Mouse (Mus musculus) heart, postnatal 0 days (tissue): Measurements from ENCODE around the gene Ddx18. TPM values are rescaled to one million over a fixed set of nuclear protein-coding genes. Genes with fewer than 3 reads are reported as not detected.

Experiments used
- ATAC-seq: fragments of 200-750 bp; cut with Nextera tagmentation; 2 replicates; pipeline ENCODE4 v1.8.0; 2017; ENCODE audit warnings: low read depth, moderate number of reproducible peaks, moderate library complexity; ENCODE audit not compliant: insufficient read depth
- DNase-seq: peaks from one replicate; pipeline ENCODE4 v3.0.0-alpha.2; 2016; ENCODE audit warnings: low spot score
- H3K27ac ChIP-seq: fragments of 300-500 bp; sonication (generic); 2 replicates; pipeline ENCODE4 v1.5.1; 2014; ENCODE audit warnings: low read depth, mild to moderate bottlenecking
- H3K27me3 ChIP-seq: fragments of 300-500 bp; sonication (generic); 2 replicates; pipeline ENCODE4 v1.6.1; 2014; ENCODE audit warnings: low read length, mixed read lengths; ENCODE audit not compliant: control insufficient read depth, insufficient read depth
- H3K36me3 ChIP-seq: fragments of 300-500 bp; sonication (generic); replicated peaks from 2 replicates; pipeline ENCODE4 v1.6.1; 2014; ENCODE audit warnings: low read length, mixed read lengths; ENCODE audit not compliant: control insufficient read depth, insufficient read depth
- H3K4me1 ChIP-seq: fragments of 300-500 bp; sonication (generic); 2 replicates; pipeline ENCODE4 v1.6.1; 2014; ENCODE audit warnings: antibody characterized with exemption; ENCODE audit not compliant: control insufficient read depth, insufficient read depth
- H3K4me2 ChIP-seq: fragments of 300-500 bp; sonication (generic); 2 replicates; pipeline ENCODE4 v1.6.1; 2014; ENCODE audit warnings: low read depth, mild to moderate bottlenecking, low read length, moderate library complexity
- H3K4me3 ChIP-seq: fragments of 300-500 bp; sonication (generic); 2 replicates; pipeline ENCODE4 v1.5.1; 2014; ENCODE audit warnings: low read depth, low read length
- H3K9ac ChIP-seq: fragments of 300-500 bp; sonication (generic); replicated peaks from 2 replicates; pipeline ENCODE4 v1.6.1; 2014; ENCODE audit warnings: low read depth, low read length, mixed read lengths
- H3K9me3 ChIP-seq: fragments of 300-500 bp; sonication (generic); replicated peaks from 2 replicates; pipeline ENCODE4 v1.6.1; 2016; ENCODE audit warnings: low read length; ENCODE audit not compliant: control insufficient read depth
- CTCF ChIP-seq: IDR thresholded peaks from 2 replicates; pipeline ENCODE4 v1.5.1; 2016; ENCODE audit warnings: antibody characterized with exemption, control low read depth, low read depth
- EP300 ChIP-seq: IDR thresholded peaks from 2 replicates; pipeline ENCODE4 v1.6.1; 2016; ENCODE audit warnings: antibody characterized with exemption, low read depth
- WGBS: fragments of 180-500 bp; shearing (Covaris S2); extraction: QIAGEN DNeasy Blood & Tissue Kit; methylation state at CpG from one replicate; pipeline ENCODE4 v1.1.7; 2014; 5-methylcytosine and 5-hydroxymethylcytosine counted together
- polyA plus RNA-seq: library from polyadenylated mRNA; unstranded; fragments of >200 nt; fragmentation: Nextera tagmentation; extraction: Ambion mirVana; gene quantifications from 2 replicates; pipeline ENCODE4 v1.2.1, GENCODE M21; 2015
- total RNA-seq: library from RNA; depleted of rRNA; stranded (reverse); fragments of >200 nt; gene quantifications from 2 replicates; pipeline ENCODE4 v1.2.3, GENCODE M21; 2014; ENCODE audit warnings: low replicate concordance; rRNA removed

The Ddx18 gene
- total and polyA plus RNA-seq, 2 experiments from 2014 or later: 23.3 to 52.2 TPM

- Histone ChIP-seq H3K27me3 (no peaks in the 10 kb centered on the region), H3K36me3 (no peaks in the 10 kb centered on the region), H3K4me2 (no peak overlapping the region), H3K4me1 (no peaks in the 10 kb centered on the region), H3K9ac (no peak overlapping the region), H3K27ac (no peak overlapping the region), H3K9me3 (no peaks in the 10 kb centered on the region), H3K4me3 (no peak overlapping the region)
- DNase-seq (no peak), ATAC-seq (no peak)
- TF ChIP-seq CTCF (no peak), EP300 (no peak)
- 58% methylated on average over 1 of the region's 1 CpGs for WGBS
These were observed 49.2 kb downstream of the Ddx18 start for GRCm38 (mm10) chr1:121518609-121519008.

- WGBS: 81% methylated on average over 2 of the region's 2 CpGs
- Histone ChIP-seq H3K9me3 (no peaks in the 10 kb centered on the region), H3K4me3 (no peak overlapping the region), H3K36me3 (no peaks in the 10 kb centered on the region), H3K4me1 (no peaks in the 10 kb centered on the region), H3K27me3 (no peaks in the 10 kb centered on the region), H3K27ac (no peak overlapping the region), H3K9ac (no peak overlapping the region), H3K4me2 (no peak overlapping the region)
- TF ChIP-seq CTCF: no peak
- TF ChIP-seq EP300: no peak
- no peak for ATAC-seq
- no peak for DNase-seq
These were observed 55.8 kb downstream of the Ddx18 start for GRCm38 (mm10) chr1:121511966-121512365.

GRCm38 (mm10) chr1:121511186-121511585 is 56.6 kb downstream of the Ddx18 start:
- Histone ChIP-seq H3K9ac (no peak overlapping the region), H3K4me1 (no peaks in the 10 kb centered on the region), H3K36me3 (0 out of 2 replicates have a peak, but pooled peaks cover 5% of the 10 kb centered on the region), H3K27me3 (no peaks in the 10 kb centered on the region), H3K4me3 (no peak overlapping the region), H3K4me2 (no peak overlapping the region), H3K27ac (no peak overlapping the region), H3K9me3 (no peaks in the 10 kb centered on the region)
- no peak for ATAC-seq
- 28% methylated on average over 2 of the region's 2 CpGs for WGBS
- no peak for DNase-seq
- no peak for TF ChIP-seq EP300
- no peak for TF ChIP-seq CTCF

GRCm38 (mm10) chr1:121510420-121511140 is 57.2 kb downstream of the Ddx18 start:
- no peak for TF ChIP-seq EP300
- TF ChIP-seq CTCF: no peak
- DNase-seq: no peak
- H3K27ac ChIP-seq: no peak overlapping the region
- H3K4me1 ChIP-seq: no peaks in the 10 kb centered on the region
- 0 out of 2 replicates have a peak, but pooled peaks cover 7% of the 10 kb centered on the region for H3K36me3 ChIP-seq
- H3K27me3 ChIP-seq: no peaks in the 10 kb centered on the region
- H3K4me3 ChIP-seq: no peak overlapping the region
- H3K4me2 ChIP-seq: no peak overlapping the region
- no peak for ATAC-seq
- 79% methylated on average over 19 of the region's 19 CpGs for WGBS
- H3K9me3 ChIP-seq: no peaks in the 10 kb centered on the region
- no peak overlapping the region for H3K9ac ChIP-seq

GRCm38 (mm10) chr1:121508729-121509128 is 59.1 kb downstream of the Ddx18 start:
- no peaks in the 10 kb centered on the region for H3K9me3 ChIP-seq
- no peak for ATAC-seq
- no peak overlapping the region for H3K27ac ChIP-seq
- WGBS: 69% methylated on average over 2 of the region's 2 CpGs
- no peak for TF ChIP-seq EP300
- no peak for TF ChIP-seq CTCF
- no peaks in the 10 kb centered on the region for H3K27me3 ChIP-seq
- no peak overlapping the region for H3K4me2 ChIP-seq
- no peaks in the 10 kb centered on the region for H3K4me1 ChIP-seq
- 0 out of 2 replicates have a peak, but pooled peaks cover 7% of the 10 kb centered on the region for H3K36me3 ChIP-seq
- no peak overlapping the region for H3K4me3 ChIP-seq
- H3K9ac ChIP-seq: no peak overlapping the region
- no peak for DNase-seq

Other genes starting within 250 kb of the Ddx18 start
- 38.6 and 39.7 TPM in 2 replicates for gene Insig2, start 235.4 kb downstream of the Ddx18 start, total RNA-seq
- gene Insig2, start 235.4 kb downstream of the Ddx18 start, polyA plus RNA-seq: 54.7 and 58.2 TPM in 2 replicates
- 3.9 and 4.9 TPM in 2 replicates for gene Ccdc93, start 136.9 kb downstream of the Ddx18 start, total RNA-seq
- 4.5 and 4.7 TPM in 2 replicates for gene Ccdc93, start 136.9 kb downstream of the Ddx18 start, polyA plus RNA-seq
- not detected in 2 replicates for gene Htr5b, start 39.5 kb downstream of the Ddx18 start, total RNA-seq
- not detected in 2 replicates for gene Htr5b, start 39.5 kb downstream of the Ddx18 start, polyA plus RNA-seq